Mouse (Mus musculus) lung, postnatal 4 days (tissue): Measurements from ENCODE around the gene Hmg20b.

Source experiments
- DNase-seq, 2 experiments: peaks; one replicate each; pipeline ENCODE4 v3.0.0; 2021

The Hmg20b gene

GRCm38 (mm10) chr10:81349961-81350350 is 324 bp downstream of the Hmg20b start:
- no peak for DNase-seq

GRCm38 (mm10) chr10:81349146-81349545 is 1.1 kb downstream of the Hmg20b start:
- peak in 1 of 2 experiments; percentile 68 for DNase-seq

GRCm38 (mm10) chr10:81346453-81347067 is 3.7 kb downstream of the Hmg20b start:
- peak; percentile 82 to 85 for DNase-seq

GRCm38 (mm10) chr10:81345162-81345534 is 5.1 kb downstream of the Hmg20b start:
- DNase-seq: no peak

- no peak for DNase-seq
These were observed 5.7 kb downstream of the Hmg20b start for GRCm38 (mm10) chr10:81344421-81345161.

- DNase-seq: peak in 1 of 2 experiments; percentile 55
These were observed 7.4 kb downstream of the Hmg20b start, which contains the start of gene Gipc3 for GRCm38 (mm10) chr10:81342686-81343505. Gene Gipc3, minus strand, starts transcription at chr10:81343266.

GRCm38 (mm10) chr10:81341333-81341949 is 8.8 kb downstream of the Hmg20b start:
- peak; percentile 77 to 85 for DNase-seq

- DNase-seq: peak in 1 of 2 experiments; percentile 52
These were observed 9.5 kb downstream of the Hmg20b start for GRCm38 (mm10) chr10:81340551-81341332.

- no peak for DNase-seq
These were observed 13.7 kb downstream of the Hmg20b start for GRCm38 (mm10) chr10:81336558-81336957.

GRCm38 (mm10) chr10:81335393-81336340 is 14.6 kb downstream of the Hmg20b start:
- DNase-seq: peak; percentile 62 to 82

GRCm38 (mm10) chr10:81334324-81334723 is 16.0 kb downstream of the Hmg20b start:
- no peak for DNase-seq

- DNase-seq: no peak
These were observed 18.0 kb downstream of the Hmg20b start for GRCm38 (mm10) chr10:81332277-81332676.

- DNase-seq: no peak
These were observed 20.3 kb downstream of the Hmg20b start for GRCm38 (mm10) chr10:81330007-81330406.

- DNase-seq: peak; percentile 65 to 85
These were observed 20.9 kb downstream of the Hmg20b start for GRCm38 (mm10) chr10:81329194-81329975.

GRCm38 (mm10) chr10:81328386-81328785 is 21.9 kb downstream of the Hmg20b start, which contains the start of gene Tbxa2r:
Gene Tbxa2r, plus strand, starts transcription at chr10:81328731.
- DNase-seq: peak; percentile 79 to 88

- DNase-seq: peak; percentile 28 to 70
These were observed 22.3 kb downstream of the Hmg20b start for GRCm38 (mm10) chr10:81327959-81328358.

GRCm38 (mm10) chr10:81326858-81327257 is 23.4 kb downstream of the Hmg20b start:
- DNase-seq: peak; percentile 63 to 88

GRCm38 (mm10) chr10:81325781-81326180 is 24.5 kb downstream of the Hmg20b start:
- DNase-seq: no peak

- no peak for DNase-seq
These were observed 25.1 kb downstream of the Hmg20b start for GRCm38 (mm10) chr10:81325176-81325575.
